Mouse (Mus musculus) forebrain, postnatal 0 days (tissue): Measurements from ENCODE around the gene Mapkapk2. TPM values are rescaled to one million over a fixed set of nuclear protein-coding genes. Genes with fewer than 3 reads are reported as not detected.

Source experiments
- ATAC-seq: fragments of 200-750 bp; cut with Nextera tagmentation; 2 replicates; pipeline ENCODE4 v1.8.0; 2017; ENCODE audit warnings: mild to moderate bottlenecking, moderate library complexity
- DNase-seq: peaks from one replicate; pipeline ENCODE4 v3.0.0-alpha.2; 2015
- H3K27ac ChIP-seq: fragments of 300-500 bp; sonication (generic); 2 replicates; pipeline ENCODE4 v1.5.1; 2014; ENCODE audit warnings: low read depth, mild to moderate bottlenecking, antibody characterized with exemption, low read length, moderate library complexity, mixed read lengths
- H3K27me3 ChIP-seq: fragments of 300-500 bp; sonication (generic); 2 replicates; pipeline ENCODE4 v1.6.1; 2014; ENCODE audit warnings: mild to moderate bottlenecking, low read length, mixed read lengths; ENCODE audit not compliant: insufficient read depth
- H3K36me3 ChIP-seq: fragments of 300-500 bp; sonication (generic); 2 replicates; pipeline ENCODE4 v1.6.1; 2014; ENCODE audit warnings: mild to moderate bottlenecking, moderate library complexity; ENCODE audit not compliant: insufficient read depth
- H3K4me1 ChIP-seq: fragments of 300-500 bp; sonication (generic); 2 replicates; pipeline ENCODE4 v1.6.1; 2014; ENCODE audit warnings: antibody characterized with exemption; ENCODE audit not compliant: insufficient read depth
- H3K4me2 ChIP-seq: fragments of 300-500 bp; sonication (generic); 2 replicates; pipeline ENCODE4 v1.6.1; 2014; ENCODE audit warnings: low read depth, mild to moderate bottlenecking, moderate library complexity
- H3K4me3 ChIP-seq: fragments of 300-500 bp; sonication (generic); 2 replicates; pipeline ENCODE4 v1.5.1; 2014; ENCODE audit warnings: low read depth, low read length, mixed read lengths
- H3K9ac ChIP-seq: fragments of 300-500 bp; sonication (generic); 2 replicates; pipeline ENCODE4 v1.6.1; 2014; ENCODE audit warnings: mild to moderate bottlenecking
- H3K9me3 ChIP-seq: fragments of 300-500 bp; sonication (generic); 2 replicates; pipeline ENCODE4 v1.6.1; 2016; ENCODE audit warnings: low read length
- CTCF ChIP-seq: sonication (generic); IDR thresholded peaks from 2 replicates; pipeline ENCODE4 v1.5.1; 2016; ENCODE audit warnings: antibody characterized with exemption, control low read depth, low read depth
- WGBS: fragments of 180-500 bp; shearing (Covaris S2); extraction: QIAGEN DNeasy Blood & Tissue Kit; methylation state at CpG from one replicate; pipeline ENCODE4 v1.1.7; 2014; 5-methylcytosine and 5-hydroxymethylcytosine counted together
- polyA plus RNA-seq: library from polyadenylated mRNA; unstranded; fragments of >200 nt; fragmentation: Nextera tagmentation; extraction: Ambion mirVana; gene quantifications from 2 replicates; pipeline ENCODE4 v1.2.1, GENCODE M21; 2015
- total RNA-seq: library from RNA; depleted of rRNA; stranded (reverse); fragments of >200 nt; gene quantifications from 2 replicates; pipeline ENCODE4 v1.2.3, GENCODE M21; 2014

Gene Mapkapk2
- total and polyA plus RNA-seq, 2 experiments from 2014 or later, result 18.3 to 57.3 TPM

DNA sequence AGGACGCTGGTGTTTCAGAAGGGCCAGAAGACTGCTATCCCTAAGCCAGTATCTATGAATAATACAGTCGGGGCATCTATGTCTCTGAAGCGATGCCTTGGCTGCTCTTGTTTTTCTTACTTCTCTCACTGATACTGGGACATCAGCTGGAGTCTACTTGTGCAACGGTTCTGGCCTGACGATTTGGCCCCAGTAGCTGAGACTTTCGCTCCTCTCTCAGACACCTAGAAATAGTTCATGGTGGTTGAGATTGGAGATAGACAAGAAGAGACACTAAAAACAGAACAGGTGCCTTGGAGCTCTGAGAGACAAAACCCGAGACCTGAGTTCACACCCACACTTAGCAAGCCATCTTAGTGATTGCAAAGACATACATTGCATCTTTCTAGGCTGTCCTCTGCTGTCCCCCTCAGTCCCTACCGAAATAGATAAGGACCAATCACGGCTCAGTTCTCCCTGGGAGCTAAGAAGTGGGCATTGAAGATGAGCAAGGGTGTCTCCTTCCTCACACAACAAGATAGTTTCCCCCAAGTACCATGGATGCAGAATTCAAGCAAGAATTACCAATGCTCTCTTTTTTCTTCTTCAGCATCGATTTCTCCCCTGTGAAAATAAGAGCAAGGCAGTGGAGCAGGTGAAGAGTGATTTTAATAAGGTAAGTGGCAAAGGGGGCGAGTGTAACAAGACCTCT, 75.6 kb downstream of the Mapkapk2 start:
- DNase-seq, result no peak
- no peak for ATAC-seq

GRCm38 (mm10) chr1:131021438-131021837, 76.2 kb downstream of the Mapkapk2 start:
- H3K4me3 ChIP-seq, result no peak overlapping the region
- H3K27ac ChIP-seq, result no peak overlapping the region
- no peaks in the 10 kb centered on the region for H3K27me3 ChIP-seq
- DNase-seq (no peak), ATAC-seq (no peak)
- WGBS, result 76% methylated on average over 9 of the region's 9 CpGs
- no peaks in the 10 kb centered on the region for H3K9me3 ChIP-seq
- H3K36me3 ChIP-seq, result no peaks in the 10 kb centered on the region
- H3K4me1 ChIP-seq, result no peaks in the 10 kb centered on the region
- H3K9ac ChIP-seq, result no peak overlapping the region
- no peak overlapping the region for H3K4me2 ChIP-seq
- TF ChIP-seq CTCF, result no peak

More for the DNA sequence above, 75.6 kb downstream of the Mapkapk2 start:
- H3K9me3 ChIP-seq, result no peaks in the 10 kb centered on the region
- no peaks in the 10 kb centered on the region for H3K36me3 ChIP-seq
- H3K4me3 ChIP-seq, result no peak overlapping the region
- H3K4me2 ChIP-seq, result no peak overlapping the region
- WGBS, result 85% methylated on average over 11 of the region's 11 CpGs
- no peak overlapping the region for H3K9ac ChIP-seq
- TF ChIP-seq CTCF, result no peak
- no peak overlapping the region for H3K27ac ChIP-seq
- H3K4me1 ChIP-seq, result no peaks in the 10 kb centered on the region
- no peaks in the 10 kb centered on the region for H3K27me3 ChIP-seq

DNA sequence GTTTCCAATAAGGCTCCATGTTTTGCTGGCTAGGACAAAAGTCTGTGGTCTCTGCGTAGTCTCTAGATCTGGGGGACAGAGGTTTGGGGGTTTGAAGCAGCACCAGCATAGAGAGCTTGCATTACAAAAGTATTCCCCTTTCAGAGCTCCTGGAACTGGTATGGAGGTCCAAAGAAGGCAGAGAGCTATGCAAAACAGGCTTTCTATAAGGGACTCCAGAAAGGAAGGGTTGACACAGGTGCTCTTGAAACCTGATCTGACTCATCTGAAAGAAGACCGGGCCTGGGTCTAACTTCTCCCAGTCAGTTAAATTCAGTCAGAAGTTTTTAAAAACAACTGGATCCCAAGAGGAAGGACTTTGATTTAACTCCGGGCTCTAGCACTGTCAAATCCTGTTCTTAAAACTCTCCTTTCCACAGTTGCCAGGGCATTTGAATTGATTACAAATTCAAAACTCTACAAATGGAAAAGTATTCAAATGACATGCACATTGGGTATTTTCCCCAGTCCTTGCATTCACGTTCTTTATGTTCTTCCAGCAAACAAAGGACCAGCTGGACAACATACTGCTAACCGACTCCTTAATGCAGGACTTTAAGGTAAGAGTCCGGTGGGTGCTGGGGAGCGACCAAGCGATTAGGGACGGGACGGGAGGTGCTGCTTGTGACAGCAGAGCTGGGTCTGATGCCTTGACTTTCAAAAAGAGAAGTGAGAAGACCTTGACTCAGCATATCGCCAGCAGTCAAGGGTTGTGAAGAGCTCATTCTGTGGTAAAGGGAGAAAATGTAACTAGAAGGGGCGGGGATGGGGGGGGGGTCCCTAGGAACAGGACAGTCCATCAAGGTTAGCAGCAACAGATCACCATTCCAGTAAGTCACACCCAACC, 77.0 kb downstream of the Mapkapk2 start:
- Histone ChIP-seq H3K27me3 (no peaks in the 10 kb centered on the region), H3K4me3 (no peak overlapping the region), H3K4me1 (no peaks in the 10 kb centered on the region), H3K4me2 (no peak overlapping the region), H3K36me3 (no peaks in the 10 kb centered on the region), H3K9me3 (no peaks in the 10 kb centered on the region), H3K9ac (no peak overlapping the region), H3K27ac (no peak overlapping the region)
- no peak for ATAC-seq
- TF ChIP-seq CTCF, result no peak
- WGBS, result 52% methylated on average over 12 of the region's 12 CpGs
- DNase-seq, result no peak

GRCm38 (mm10) chr1:131019492-131020098, 78.0 kb downstream of the Mapkapk2 start, which contains the start of gene Il10:
Gene Il10 (plus strand): TSS chr1:131019845.
- Histone ChIP-seq H3K4me2 (no peak within 1 kb of the TSS), H3K27me3 (no peaks in the 10 kb centered on the region), H3K9me3 (no peaks in the 10 kb centered on the region), H3K36me3 (no peaks in the 10 kb centered on the region), H3K27ac (no peak within 1 kb of the TSS), H3K4me1 (no peaks in the 10 kb centered on the region), H3K9ac (no peak within 1 kb of the TSS), H3K4me3 (no peak within 1 kb of the TSS)
- ATAC-seq (no peak), DNase-seq (no peak)
- TF ChIP-seq CTCF, result no peak
- WGBS, result 74% methylated on average over 8 of the region's 8 CpGs

- DNase-seq (no peak), ATAC-seq (no peak)
- WGBS, result 95% methylated on average over 7 of the region's 7 CpGs
- no peaks in the 10 kb centered on the region for H3K36me3 ChIP-seq
- H3K27ac ChIP-seq, result no peak overlapping the region
- H3K27me3 ChIP-seq, result no peaks in the 10 kb centered on the region
- H3K4me1 ChIP-seq, result no peaks in the 10 kb centered on the region
- H3K9ac ChIP-seq, result no peak overlapping the region
- no peak for TF ChIP-seq CTCF
- no peak overlapping the region for H3K4me3 ChIP-seq
- H3K9me3 ChIP-seq, result no peaks in the 10 kb centered on the region
- no peak overlapping the region for H3K4me2 ChIP-seq
These were observed 81.7 kb downstream of the Mapkapk2 start for GRCm38 (mm10) chr1:131015879-131016278.

DNA sequence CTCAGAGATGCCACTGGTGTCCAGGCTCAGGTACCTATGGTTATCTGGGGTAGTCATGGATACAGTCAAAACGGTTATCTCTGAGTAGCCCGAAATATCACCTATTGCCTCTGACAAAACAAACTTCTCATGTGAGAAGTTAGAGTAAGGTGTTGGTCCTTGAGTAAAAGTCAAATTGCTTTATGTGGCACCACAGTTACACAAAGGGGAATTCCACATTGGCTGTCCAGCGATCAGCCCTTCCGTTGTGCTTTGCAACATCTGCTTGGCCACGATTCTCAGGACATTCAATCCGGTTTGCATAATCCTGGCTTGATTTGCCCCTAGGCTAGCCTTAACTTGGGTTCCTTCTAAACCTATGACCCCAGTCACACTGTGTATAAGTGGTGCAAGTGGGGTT, 82.3 kb downstream of the Mapkapk2 start:
- H3K4me3 ChIP-seq, result no peak overlapping the region
- 90% methylated on average over 6 of the region's 6 CpGs for WGBS
- H3K27me3 ChIP-seq, result no peaks in the 10 kb centered on the region
- no peak for DNase-seq
- no peak for TF ChIP-seq CTCF
- H3K36me3 ChIP-seq, result no peaks in the 10 kb centered on the region
- ATAC-seq, result no peak
- no peaks in the 10 kb centered on the region for H3K9me3 ChIP-seq
- H3K4me2 ChIP-seq, result no peak overlapping the region
- no peak overlapping the region for H3K27ac ChIP-seq
- H3K4me1 ChIP-seq, result no peaks in the 10 kb centered on the region
- no peak overlapping the region for H3K9ac ChIP-seq

DNA sequence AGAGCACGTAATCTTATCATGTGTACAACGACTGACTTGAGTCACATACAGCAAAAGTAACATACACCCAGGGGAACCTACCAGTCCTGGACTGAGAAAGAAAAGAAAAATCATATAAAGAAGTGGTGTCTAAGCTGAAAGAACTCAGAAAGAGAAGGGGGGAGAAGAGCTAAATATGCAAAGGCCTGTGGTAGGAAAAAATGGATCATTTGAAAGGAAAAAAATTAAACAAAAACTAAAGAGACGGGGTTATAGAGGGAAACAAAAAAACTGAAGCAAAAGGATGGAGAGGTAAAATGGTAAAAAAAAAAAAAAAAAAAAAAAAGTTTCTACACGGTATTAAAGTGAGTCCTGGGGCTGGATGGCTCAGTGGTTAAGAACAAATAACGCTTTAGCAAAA, 83.7 kb downstream of the Mapkapk2 start:
- no peak for TF ChIP-seq CTCF
- no peak overlapping the region for H3K4me3 ChIP-seq
- no peaks in the 10 kb centered on the region for H3K4me1 ChIP-seq
- DNase-seq, result no peak
- H3K9ac ChIP-seq, result no peak overlapping the region
- ATAC-seq, result no peak
- 93% methylated on average over 5 of the region's 5 CpGs for WGBS
- H3K27me3 ChIP-seq, result no peaks in the 10 kb centered on the region
- no peak overlapping the region for H3K27ac ChIP-seq
- H3K36me3 ChIP-seq, result no peaks in the 10 kb centered on the region
- no peaks in the 10 kb centered on the region for H3K9me3 ChIP-seq
- no peak overlapping the region for H3K4me2 ChIP-seq
